24 mouse cellular contexts compared by ENCODE assay signal in genomic region chr5:27433584-27433983, GRCm38 (mm10).
A peak's percentile ranks its signal among the peaks of the same experiment; 100 is the strongest.
DNase-seq lines count a peak whose midpoint lies in the region; ATAC-seq and TF ChIP-seq lines count a peak whose summit lies in the region.
"Had no signal": no experiment of that assay in that cellular context is flagged by ENCODE, and none has a peak within 500 bp of the region (broad histone marks: within the 10 kb centered on the region; RNA-seq: fewer than 3 reads in every experiment).

No protein-coding gene starts in this region.

- H3K9ac ChIP-seq in intestine, embryonic 14.5 days (ENCODE audit: low read length): no peak overlapping the region
- H3K9ac ChIP-seq in intestine, postnatal 0 days (ENCODE audit: low read depth, low read length): no peak overlapping the region
- H3K9ac ChIP-seq in midbrain, postnatal 0 days (replicated peaks; ENCODE audit: low read length, poor library complexity, severe bottlenecking): no peak overlapping the region
- H3K9ac ChIP-seq: embryonic facial prominence, embryonic 13.5 days; embryonic facial prominence, embryonic 15.5 days; forebrain, embryonic 13.5 days; forebrain, embryonic 15.5 days; forebrain, postnatal 0 days had no signal

- H3K9me3 ChIP-seq in intestine, embryonic 14.5 days (ENCODE audit: control insufficient read depth, low read length): no peaks in the 10 kb centered on the region
- H3K9me3 ChIP-seq in intestine, postnatal 0 days (ENCODE audit: control insufficient read depth): no peaks in the 10 kb centered on the region
- H3K9me3 ChIP-seq in midbrain, postnatal 0 days (ENCODE audit: low read length): no peaks in the 10 kb centered on the region
- H3K9me3 ChIP-seq: embryonic facial prominence, embryonic 13.5 days; embryonic facial prominence, embryonic 15.5 days; forebrain, embryonic 13.5 days; forebrain, embryonic 15.5 days; G1E had no signal

- DNase-seq in intestine, embryonic 14.5 days (ENCODE audit: low spot score): peak; percentile 20
- DNase-seq in Muller cell, postnatal 12 days (ENCODE audit: inconsistent ontology term): peak; percentile 86
- no peak for DNase-seq in thymus, postnatal 10 days (ENCODE audit: low spot score in 2 of 2)
- DNase-seq in midbrain, postnatal 0 days (ENCODE audit: low spot score): no peak
- DNase-seq: adrenal gland, postnatal 10 days; adrenal gland, postnatal 25 days; B cell, adult 2 months; cerebellum, adult 11 months; cerebellum, adult 18-20 months; cerebellum, adult 9-10 months; cerebellum, postnatal 14 days; cerebellum, postnatal 36 days; embryo, embryonic 11 days; forebrain, postnatal 0 days had no signal

- no peaks in the 10 kb centered on the region for H3K4me1 ChIP-seq in intestine, embryonic 14.5 days (replicated peaks; ENCODE audit: control insufficient read depth, insufficient read depth, low read length)
- no peaks in the 10 kb centered on the region for H3K4me1 ChIP-seq in intestine, postnatal 0 days (replicated peaks; ENCODE audit: control insufficient read depth, insufficient read depth, low read length)
- H3K4me1 ChIP-seq in embryonic fibroblast, embryonic 13.5 days (ENCODE audit: control insufficient read depth, insufficient read depth, low read length): peaks cover 2% of the 10 kb centered on the region; the same call in 1 of the 2 replicates
- H3K4me1 ChIP-seq in midbrain, postnatal 0 days (ENCODE audit: insufficient read depth, low read length): no peaks in the 10 kb centered on the region
- H3K4me1 ChIP-seq: embryonic facial prominence, embryonic 13.5 days; embryonic facial prominence, embryonic 15.5 days; forebrain, embryonic 13.5 days; forebrain, embryonic 15.5 days had no signal

- TF ChIP-seq CTCF in intestine, postnatal 0 days (IDR thresholded peaks at IDR 0.05; ENCODE audit: low read depth): no peak
- no peak for TF ChIP-seq CTCF in embryonic fibroblast, embryonic 13.5 days (IDR thresholded peaks at IDR 0.05; ENCODE audit: borderline replicate concordance, insufficient read depth, low read length)
- no peak for TF ChIP-seq CTCF in midbrain, postnatal 0 days (IDR thresholded peaks at IDR 0.05)

- H3K4me3 ChIP-seq in intestine, embryonic 14.5 days (ENCODE audit: low read depth, low read length): no peak overlapping the region
- no peak overlapping the region for H3K4me3 ChIP-seq in intestine, postnatal 0 days (ENCODE audit: low read depth, low read length)
- no peak overlapping the region for H3K4me3 ChIP-seq in embryonic fibroblast, embryonic 13.5 days (ENCODE audit: insufficient read depth, low read length)
- no peak overlapping the region for H3K4me3 ChIP-seq in midbrain, postnatal 0 days (ENCODE audit: low read depth, low read length)
- H3K4me3 ChIP-seq: embryonic facial prominence, embryonic 13.5 days; embryonic facial prominence, embryonic 15.5 days; forebrain, embryonic 13.5 days; forebrain, embryonic 15.5 days had no signal

- TF ChIP-seq POLR2A in embryonic fibroblast, embryonic 13.5 days (IDR thresholded peaks at IDR 0.05; ENCODE audit: low read depth, low read length): no peak

- H3K4me2 ChIP-seq in intestine, embryonic 14.5 days (ENCODE audit: low read length): no peak overlapping the region
- no peak overlapping the region for H3K4me2 ChIP-seq in intestine, postnatal 0 days (replicated peaks; ENCODE audit: low read depth)
- no peak overlapping the region for H3K4me2 ChIP-seq in midbrain, postnatal 0 days (ENCODE audit: low read depth, low read length, poor library complexity, severe bottlenecking)
- H3K4me2 ChIP-seq: embryonic facial prominence, embryonic 13.5 days; embryonic facial prominence, embryonic 15.5 days; forebrain, embryonic 13.5 days; forebrain, embryonic 15.5 days had no signal

- no peak for ATAC-seq in intestine, embryonic 14.5 days (replicated peaks; ENCODE audit: low FRiP score, low TSS enrichment, low read depth)
- ATAC-seq in intestine, postnatal 0 days: no peak
- no peak for ATAC-seq in midbrain, postnatal 0 days (ENCODE audit: low FRiP score)
- ATAC-seq: activated CD4-positive, CD25-positive, alpha-beta regulatory T cell, adult 4 months; CD4-positive, CD25-positive, alpha-beta regulatory T cell, adult 4 months; forebrain, embryonic 13.5 days; forebrain, embryonic 15.5 days; forebrain, postnatal 0 days had no signal

- no peak overlapping the region for H3K27ac ChIP-seq in intestine, embryonic 14.5 days (ENCODE audit: low read depth)
- no peak overlapping the region for H3K27ac ChIP-seq in intestine, postnatal 0 days (ENCODE audit: low read depth, low read length)
- 0 out of 2 replicates have a peak overlapping the region, but pooled peaks have one; percentile 56 for H3K27ac ChIP-seq in embryonic fibroblast, embryonic 13.5 days (ENCODE audit: insufficient read depth, low read length)
- H3K27ac ChIP-seq in midbrain, postnatal 0 days (ENCODE audit: low read depth, low read length): no peak overlapping the region
- H3K27ac ChIP-seq: embryonic facial prominence, embryonic 13.5 days; embryonic facial prominence, embryonic 15.5 days; forebrain, embryonic 13.5 days; forebrain, embryonic 15.5 days had no signal

- H3K27me3 ChIP-seq in intestine, embryonic 14.5 days (replicated peaks; ENCODE audit: control insufficient read depth, insufficient read depth, low read length): no peaks in the 10 kb centered on the region
- H3K27me3 ChIP-seq in intestine, postnatal 0 days (replicated peaks; ENCODE audit: control insufficient read depth, insufficient read depth, low read length): no peaks in the 10 kb centered on the region
- no peaks in the 10 kb centered on the region for H3K27me3 ChIP-seq in midbrain, postnatal 0 days (ENCODE audit: insufficient read depth, low read length)
- H3K27me3 ChIP-seq: CH12.LX; embryonic facial prominence, embryonic 13.5 days; embryonic facial prominence, embryonic 15.5 days; forebrain, embryonic 13.5 days; forebrain, embryonic 15.5 days had no signal

- no peaks in the 10 kb centered on the region for H3K36me3 ChIP-seq in intestine, embryonic 14.5 days (ENCODE audit: control insufficient read depth, insufficient read depth, low read length)
- H3K36me3 ChIP-seq in intestine, postnatal 0 days (ENCODE audit: control insufficient read depth, insufficient read depth): no peaks in the 10 kb centered on the region
- H3K36me3 ChIP-seq in midbrain, postnatal 0 days (ENCODE audit: insufficient read depth, low read length): peaks cover 5% of the 10 kb centered on the region; the same call in 1 of the 2 replicates
- H3K36me3 ChIP-seq: embryonic facial prominence, embryonic 13.5 days; embryonic facial prominence, embryonic 15.5 days; forebrain, embryonic 15.5 days; G1E had no signal

Comparison
In these comparisons a context has a peak if more than half of its experiments do, and no peak if none do; other contexts are left out.
1. DNase-seq: peak in intestine, embryonic 14.5 days (single experiment) and Muller cell, postnatal 12 days (single experiment); none in thymus, postnatal 10 days (0 of 2) and midbrain, postnatal 0 days (single experiment).